Mouse (Mus musculus): ENCODE results near the gene Trpc2.

The Trpc2 gene

GRCm38 (mm10) chr7:102103555-102103954 lies 20.6 kb downstream of the Trpc2 start:
- no peak for DNase-seq

GRCm38 (mm10) chr7:102104126-102104525 lies 21.2 kb downstream of the Trpc2 start:
- no peak for DNase-seq

GRCm38 (mm10) chr7:102106700-102107141 lies 23.8 kb downstream of the Trpc2 start:
- DNase-seq: peak; percentile 81

- DNase-seq: no peak
Observed at GRCm38 (mm10) chr7:102108206-102108605, 25.3 kb downstream of the Trpc2 start.

GRCm38 (mm10) chr7:102109171-102109570 lies 26.3 kb downstream of the Trpc2 start, which contains the start of gene Art5:
Art5 (minus strand) TSS chr7:102109489.
- no peak for DNase-seq

- DNase-seq: no peak
Observed at GRCm38 (mm10) chr7:102109746-102110145, 26.8 kb downstream of the Trpc2 start.

GRCm38 (mm10) chr7:102113151-102113729 lies 30.3 kb downstream of the Trpc2 start:
- no peak for DNase-seq

GRCm38 (mm10) chr7:102116579-102117331 lies 33.8 kb downstream of the Trpc2 start, which contains the start of gene Chrna10:
Chrna10 (minus strand) TSS chr7:102116828.
- no peak for DNase-seq

GRCm38 (mm10) chr7:102117382-102117781 lies 34.5 kb downstream of the Trpc2 start:
- DNase-seq: no peak

GRCm38 (mm10) chr7:102120326-102120725 lies 37.4 kb downstream of the Trpc2 start:
- DNase-seq: no peak

- DNase-seq: no peak
Observed at GRCm38 (mm10) chr7:102132395-102132794, 49.5 kb downstream of the Trpc2 start.

GRCm38 (mm10) chr7:102137464-102137863 lies 54.5 kb downstream of the Trpc2 start:
- DNase-seq: peak; percentile 72

GRCm38 (mm10) chr7:102137898-102138297 lies 55.0 kb downstream of the Trpc2 start:
- DNase-seq: no peak

All from thymus, postnatal 14 days (tissue).